ENCODE assay signal across 17 mouse cellular contexts in genomic region chr13:42073285-42073684, GRCm38 (mm10). TPM values are rescaled to one million over a fixed set of nuclear protein-coding genes. Genes with fewer than 3 reads are reported as not detected.
A peak's percentile ranks its signal among the peaks of the same experiment; 100 is the strongest.
DNase-seq lines count a peak whose midpoint lies in the region; ATAC-seq lines count a peak whose summit lies in the region.
"Had no signal": no experiment of that assay in that cellular context is flagged by ENCODE, and none has a peak within 500 bp of the region (broad histone marks: within the 10 kb centered on the region; RNA-seq: fewer than 3 reads in every experiment).

No protein-coding gene starts in this region.

- no peaks in the 10 kb centered on the region for H3K27me3 ChIP-seq in lung, embryonic 16.5 days (ENCODE audit: control insufficient read depth, insufficient read depth, low read depth, low read length)
- H3K27me3 ChIP-seq: embryonic facial prominence, embryonic 12.5 days; forebrain, embryonic 15.5 days; heart, embryonic 13.5 days; hindbrain, embryonic 12.5 days had no signal

- H3K4me1 ChIP-seq in lung, embryonic 16.5 days (replicated peaks; ENCODE audit: control insufficient read depth, insufficient read depth, low read length), result no peaks in the 10 kb centered on the region
- H3K4me1 ChIP-seq: embryonic facial prominence, embryonic 12.5 days; hindbrain, embryonic 12.5 days had no signal

- no peaks in the 10 kb centered on the region; the same call in 1 of the 2 replicates for H3K36me3 ChIP-seq in lung, embryonic 16.5 days (ENCODE audit: control insufficient read depth, insufficient read depth, low read length)
- H3K36me3 ChIP-seq: forebrain, embryonic 15.5 days had no signal

- H3K4me2 ChIP-seq in lung, embryonic 16.5 days (ENCODE audit: low read depth, low read length), result no peak overlapping the region
- H3K4me2 ChIP-seq: embryonic facial prominence, embryonic 12.5 days; forebrain, embryonic 15.5 days; heart, embryonic 13.5 days; hindbrain, embryonic 12.5 days had no signal

- H3K9ac ChIP-seq in lung, embryonic 16.5 days (ENCODE audit: low read length), result no peak overlapping the region
- H3K9ac ChIP-seq: embryonic facial prominence, embryonic 12.5 days; forebrain, embryonic 15.5 days; heart, embryonic 13.5 days; hindbrain, embryonic 12.5 days had no signal

- H3K9me3 ChIP-seq in lung, embryonic 16.5 days (ENCODE audit: control insufficient read depth, low read length), result no peaks in the 10 kb centered on the region
- H3K9me3 ChIP-seq: embryonic facial prominence, embryonic 12.5 days; forebrain, embryonic 15.5 days; heart, embryonic 13.5 days; hindbrain, embryonic 12.5 days had no signal

- H3K27ac ChIP-seq in lung, embryonic 16.5 days (ENCODE audit: low read length), result no peak overlapping the region
- H3K27ac ChIP-seq: embryonic facial prominence, embryonic 12.5 days; forebrain, embryonic 15.5 days; heart, embryonic 13.5 days; hindbrain, embryonic 12.5 days had no signal

- 54% methylated on average over 6 of the region's 6 CpGs for WGBS in lung, embryonic 16.5 days

- peak; percentile 36; the same call in 1 of the 2 replicates for ATAC-seq in lung, embryonic 16.5 days (ENCODE audit: low read depth)
- peak; percentile 25; the same call in 1 of the 2 replicates for ATAC-seq in megakaryocyte, adult 5-6 weeks (ENCODE audit: poor library complexity, severe bottlenecking)
- ATAC-seq: forebrain, embryonic 15.5 days had no signal

- no peak overlapping the region for H3K4me3 ChIP-seq in lung, embryonic 16.5 days (ENCODE audit: low read length)
- H3K4me3 ChIP-seq: embryonic facial prominence, embryonic 12.5 days; forebrain, embryonic 15.5 days; heart, embryonic 13.5 days; hindbrain, embryonic 12.5 days had no signal

- no peak for DNase-seq in lung, postnatal 14 days
- peak; percentile 25 for DNase-seq in 3T3-L1 (ENCODE audit: low read depth, low spot score)
- DNase-seq in 416B (ENCODE audit: low read depth), result peak; percentile 72
- DNase-seq in urinary bladder, postnatal 14 days (ENCODE audit: low spot score), result no peak
- DNase-seq in kidney, postnatal 10 days, result no peak
- no peak for DNase-seq in kidney, adult 11 months
- DNase-seq: adrenal gland, postnatal 10 days; cerebellum, adult 11 months; cerebellum, adult 8-10 months; cerebellum, postnatal 14 days; heart, postnatal 36 days had no signal

RNA-seq across cellular contexts. Expression of gene Hivep1, which starts 21.5 kb away (rescaled TPM):
- polyA plus RNA-seq in lung, embryonic 16.5 days (2015; fragmentation: Nextera tagmentation; extraction: Ambion mirVana), result 7.6 and 8.6 TPM in 2 replicates
- 35.4 and 50.6 TPM in 2 replicates for total RNA-seq in megakaryocyte, adult 5-6 weeks (2015)
- 8.0 and 16.3 TPM in 2 replicates for total RNA-seq in megakaryocyte, adult 5-6 weeks (2017)

Comparison
In these comparisons a context has a peak if more than half of its experiments do, and no peak if none do; other contexts are left out.
1. DNase-seq: peak in 3T3-L1 (single experiment) and 416B (single experiment); none in lung, postnatal 14 days (single experiment), urinary bladder, postnatal 14 days (single experiment), kidney, postnatal 10 days (single experiment) and kidney, adult 11 months (single experiment).